Mouse (Mus musculus): ENCODE results near the gene Dscaml1. TPM values are rescaled to one million over a fixed set of nuclear protein-coding genes. Genes with fewer than 3 reads are reported as not detected.
A peak's percentile ranks its signal among the peaks of the same experiment; 100 is the strongest.

Gene Dscaml1
- total RNA-seq, 2 experiments from 2014 or later: not detected

GRCm38 (mm10) chr9:45411111-45411510 is 15.3 kb upstream of the Dscaml1 start:
- intact Hi-C loops (cut with DNase I): loop anchor here (10.0 kb wide), 1 partner anchor 464 kb away; no protein-coding TSS in a partner anchor
- DNase-seq: no peak

- intact Hi-C loops (cut with DNase I): loop anchor here (10.0 kb wide), 1 partner anchor 463 kb away; no protein-coding TSS in a partner anchor
- DNase-seq: peak in 1 of 2 experiments; percentile 39
These were observed 14.6 kb upstream of the Dscaml1 start for GRCm38 (mm10) chr9:45411803-45412202.

GRCm38 (mm10) chr9:45412287-45412686 is 14.1 kb upstream of the Dscaml1 start:
- intact Hi-C loops (cut with DNase I): loop anchor here (10.0 kb wide), 1 partner anchor 463 kb away; no protein-coding TSS in a partner anchor
- peak; percentile 86 to 94 for DNase-seq

GRCm38 (mm10) chr9:45412700-45413477 is 13.5 kb upstream of the Dscaml1 start:
- DNase-seq: no peak
- intact Hi-C loops (cut with DNase I): loop anchor here (10.0 kb wide), 1 partner anchor 462 kb away; no protein-coding TSS in a partner anchor

- peak in 1 of 2 experiments; percentile 39 for DNase-seq
- intact Hi-C loops (cut with DNase I): loop anchor here (10.0 kb wide), 1 partner anchor 461 kb away; no protein-coding TSS in a partner anchor
These were observed 12.8 kb upstream of the Dscaml1 start for GRCm38 (mm10) chr9:45413478-45414140.

- intact Hi-C loops (cut with DNase I): loop anchor here (1.0 to 10.0 kb wide), 3 partner anchors 195 to 459 kb away; no protein-coding TSS in a partner anchor
- peak; percentile 50 to 74 for DNase-seq
These were observed 10.5 kb upstream of the Dscaml1 start for GRCm38 (mm10) chr9:45415912-45416311.

GRCm38 (mm10) chr9:45417245-45417644 is 9.2 kb upstream of the Dscaml1 start:
- intact Hi-C loops (cut with DNase I): loop anchor here (2.0 to 10.0 kb wide), 2 partner anchors 196 to 458 kb away; no protein-coding TSS in a partner anchor
- DNase-seq: peak; percentile 30 to 59

GRCm38 (mm10) chr9:45418252-45418651 is 8.2 kb upstream of the Dscaml1 start:
- DNase-seq: no peak
- intact Hi-C loops (cut with DNase I): loop anchor here (10.0 kb wide), 1 partner anchor 457 kb away; no protein-coding TSS in a partner anchor

- DNase-seq: no peak
- intact Hi-C loops (cut with DNase I): no loop called here
These were observed 5.2 kb upstream of the Dscaml1 start for GRCm38 (mm10) chr9:45421209-45421608.

- DNase-seq: no peak
- intact Hi-C loops (cut with DNase I): no loop called here
These were observed 3.6 kb upstream of the Dscaml1 start for GRCm38 (mm10) chr9:45422761-45423298.

GRCm38 (mm10) chr9:45429392-45429791 is 3.0 kb downstream of the Dscaml1 start:
- no peak for DNase-seq
- intact Hi-C loops (cut with DNase I): no loop called here

GRCm38 (mm10) chr9:45429951-45430697 is 3.7 kb downstream of the Dscaml1 start:
- intact Hi-C loops (cut with DNase I): no loop called here
- DNase-seq: no peak

- intact Hi-C loops (cut with DNase I): no loop called here
- DNase-seq: no peak
These were observed 4.2 kb downstream of the Dscaml1 start for GRCm38 (mm10) chr9:45430698-45430959.

- intact Hi-C loops (cut with DNase I): no loop called here
- no peak for DNase-seq
These were observed 4.7 kb downstream of the Dscaml1 start for GRCm38 (mm10) chr9:45431150-45431549.

- no peak for DNase-seq
- intact Hi-C loops (cut with DNase I): no loop called here
These were observed 6.2 kb downstream of the Dscaml1 start for GRCm38 (mm10) chr9:45432639-45433038.

- intact Hi-C loops (cut with DNase I): no loop called here
- no peak for DNase-seq
These were observed 6.7 kb downstream of the Dscaml1 start for GRCm38 (mm10) chr9:45433119-45433518.

- no peak for DNase-seq
- intact Hi-C loops (cut with DNase I): no loop called here
These were observed 7.7 kb downstream of the Dscaml1 start for GRCm38 (mm10) chr9:45434171-45434570.

GRCm38 (mm10) chr9:45439025-45439424 is 12.6 kb downstream of the Dscaml1 start:
- intact Hi-C loops (cut with DNase I): no loop called here
- DNase-seq: no peak

- no peak for DNase-seq
- intact Hi-C loops (cut with DNase I): no loop called here
These were observed 13.8 kb downstream of the Dscaml1 start for GRCm38 (mm10) chr9:45440083-45440784.

GRCm38 (mm10) chr9:45444251-45444798 is 17.9 kb downstream of the Dscaml1 start:
- no peak for DNase-seq
- intact Hi-C loops (cut with DNase I): no loop called here
